Mouse (Mus musculus) MEL (cell line): ENCODE measurements at regions not wholly inside any gene's neighbourhood (a gene's known extent, or its start where the extent isn't known, plus 50 kb on each side); places are given as distances from the start of the nearest gene placed in this dataset.

Source experiments
- DNase-seq: peaks from one replicate; pipeline ENCODE4 v3.0.0; 2011; ENCODE audit warnings: low read depth, low spot score
- H3K27ac ChIP-seq: 2 replicates; pipeline ENCODE4 v1.5.1; 2012; ENCODE audit warnings: low read depth, mild to moderate bottlenecking, control low read depth, low read length, moderate library complexity; ENCODE audit not compliant: control insufficient read depth
- H3K27me3 ChIP-seq, 2 experiments: fragments of 150-350 bp in 1 of 2; sonication (generic) in 1 of 2; 2 replicates each; pipeline ENCODE4 v1.6.1; 2012; ENCODE audit warnings: low read length in 2 of 2, mild to moderate bottlenecking in 2 of 2, improper control_type of control experiment in 1 of 2, moderate library complexity in 1 of 2; ENCODE audit not compliant: insufficient read depth in 2 of 2, control insufficient read depth in 1 of 2
- H3K36me3 ChIP-seq, 2 experiments: 2 replicates each; pipeline ENCODE4 v1.6.1; 2012 to 2014; ENCODE audit warnings: low read length in 2 of 2, improper control_type of control experiment in 1 of 2, inconsistent platforms in 1 of 2, mild to moderate bottlenecking in 1 of 2; ENCODE audit not compliant: insufficient read depth in 2 of 2, control insufficient read depth in 1 of 2
- H3K4me1 ChIP-seq, 2 experiments: fragments of 150-350 bp in 1 of 2; sonication (generic) in 1 of 2; 2 replicates each; pipeline ENCODE4 v1.6.1; 2012; ENCODE audit warnings: low read length in 2 of 2, improper control_type of control experiment in 1 of 2, mild to moderate bottlenecking in 1 of 2; ENCODE audit not compliant: insufficient read depth in 2 of 2, control insufficient read depth in 1 of 2
- H3K4me3 ChIP-seq, 2 experiments: fragments of 150-350 bp in 1 of 2; sonication (generic) in 1 of 2; 2 replicates each; pipeline ENCODE4 v1.5.1; 2012; ENCODE audit warnings: low read depth in 2 of 2, low read length in 2 of 2, mild to moderate bottlenecking in 2 of 2, moderate library complexity in 2 of 2, control low read depth in 1 of 2, improper control_type of control experiment in 1 of 2; ENCODE audit not compliant: control insufficient read depth in 1 of 2, insufficient read depth in 1 of 2
- H3K79me2 ChIP-seq: 2 replicates; pipeline ENCODE4 v1.6.1; 2012; ENCODE audit warnings: mild to moderate bottlenecking, low read length, moderate library complexity; ENCODE audit not compliant: control insufficient read depth, poor library complexity, insufficient read depth
- H3K9ac ChIP-seq: 2 replicates; pipeline ENCODE4 v1.6.1; 2012; ENCODE audit warnings: low read depth, mild to moderate bottlenecking, control low read depth, low read length, moderate library complexity; ENCODE audit not compliant: control insufficient read depth, poor library complexity, severe bottlenecking
- H3K9me3 ChIP-seq: fragments of 150-350 bp; sonication (generic); replicated peaks from 2 replicates; pipeline ENCODE4 v1.6.1; 2012; ENCODE audit warnings: mild to moderate bottlenecking, low read length, improper control_type of control experiment, moderate library complexity; ENCODE audit not compliant: insufficient read depth
- CHD1 ChIP-seq: IDR thresholded peaks from 2 replicates; pipeline ENCODE4 v1.6.1; 2012; ENCODE audit warnings: low read depth, mild to moderate bottlenecking, inconsistent platforms, low read length, improper control_type of control experiment
- CHD2 ChIP-seq: IDR thresholded peaks from 2 replicates; pipeline ENCODE4 v1.6.1; 2011; ENCODE audit warnings: low read length, improper control_type of control experiment
- CTCF ChIP-seq, 3 experiments: IDR thresholded peaks in 2 of 3; conservative IDR thresholded peaks in 1 of 3; 2 replicates each; pipeline ENCODE4 v1.5.1; 2011 to 2012; ENCODE audit warnings: low read length in 3 of 3, low read depth in 2 of 3, mild to moderate bottlenecking in 2 of 3, improper control_type of control experiment in 1 of 3, inconsistent platforms in 1 of 3, mixed read lengths in 1 of 3, moderate library complexity in 1 of 3; ENCODE audit not compliant: control insufficient read depth in 1 of 3, insufficient read depth in 1 of 3, poor library complexity in 1 of 3, severe bottlenecking in 1 of 3
- ELF1 ChIP-seq: IDR thresholded peaks from 2 replicates; pipeline ENCODE4 v1.6.1; 2014; ENCODE audit warnings: low read depth, mild to moderate bottlenecking, inconsistent platforms, low read length, improper control_type of control experiment, moderate library complexity
- ETS1 ChIP-seq: IDR thresholded peaks from 2 replicates; pipeline ENCODE4 v1.6.1; 2012; ENCODE audit warnings: low read depth, mild to moderate bottlenecking, inconsistent platforms, low read length, improper control_type of control experiment, moderate library complexity
- GATA1 ChIP-seq: IDR thresholded peaks from 2 replicates; pipeline ENCODE4 v1.6.1; 2011; ENCODE audit warnings: low read depth, low read length, improper control_type of control experiment
- HCFC1 ChIP-seq: IDR thresholded peaks from 2 replicates; pipeline ENCODE4 v1.6.1; 2012; ENCODE audit warnings: low read depth, mild to moderate bottlenecking, inconsistent platforms, low read length, improper control_type of control experiment, moderate library complexity
- KAT2A ChIP-seq: conservative IDR thresholded peaks from 2 replicates; pipeline ENCODE4 v1.6.1; 2012; ENCODE audit warnings: low read depth, low read length, improper control_type of control experiment, inconsistent platforms
- MAFK ChIP-seq: IDR thresholded peaks from 2 replicates; pipeline ENCODE4 v1.6.1; 2011; ENCODE audit warnings: low read depth, mild to moderate bottlenecking, low read length, improper control_type of control experiment, borderline replicate concordance
- MAX ChIP-seq: IDR thresholded peaks from 2 replicates; pipeline ENCODE4 v1.6.1; 2011; ENCODE audit warnings: low read length, improper control_type of control experiment
- MYB ChIP-seq: IDR thresholded peaks from 2 replicates; pipeline ENCODE4 v1.6.1; 2011; ENCODE audit warnings: mild to moderate bottlenecking, low read depth, low read length, improper control_type of control experiment
- POLR2A ChIP-seq, 2 experiments: IDR thresholded peaks; 2 replicates each; pipeline ENCODE4 v1.6.1; 2011 to 2012; ENCODE audit warnings: low read length in 2 of 2, mild to moderate bottlenecking in 2 of 2, control low read depth in 1 of 2, improper control_type of control experiment in 1 of 2, low read depth in 1 of 2, moderate library complexity in 1 of 2; ENCODE audit not compliant: control insufficient read depth in 1 of 2, insufficient read depth in 1 of 2, poor library complexity in 1 of 2
- POLR2AphosphoS2 ChIP-seq: IDR thresholded peaks from 2 replicates; pipeline ENCODE4 v1.6.1; 2011; ENCODE audit warnings: low read length, improper control_type of control experiment
- POLR2AphosphoS5 ChIP-seq: IDR thresholded peaks from 2 replicates; pipeline ENCODE4 v1.6.1; 2012; ENCODE audit warnings: low read depth, borderline replicate concordance, mild to moderate bottlenecking, inconsistent platforms, low read length, moderate library complexity, mixed read lengths
- RAD21 ChIP-seq: IDR thresholded peaks from 2 replicates; pipeline ENCODE4 v1.6.1; 2011; ENCODE audit warnings: mild to moderate bottlenecking, low read depth, low read length, improper control_type of control experiment
- SMC3 ChIP-seq: IDR thresholded peaks from 2 replicates; pipeline ENCODE4 v1.6.1; 2011; ENCODE audit warnings: low read depth, low read length, improper control_type of control experiment
- TBP ChIP-seq: IDR thresholded peaks from 2 replicates; pipeline ENCODE4 v1.8.0; 2011; ENCODE audit warnings: low read depth, low read length, improper control_type of control experiment
- TCF12 ChIP-seq: IDR thresholded peaks from 2 replicates; pipeline ENCODE4 v1.6.1; 2014; ENCODE audit warnings: low read depth, mild to moderate bottlenecking, inconsistent platforms, low read length, improper control_type of control experiment, moderate library complexity
- UBTF ChIP-seq: IDR thresholded peaks from 2 replicates; pipeline ENCODE4 v1.6.1; 2012; ENCODE audit warnings: low read depth, mild to moderate bottlenecking, inconsistent platforms, low read length, improper control_type of control experiment, moderate library complexity, borderline replicate concordance; ENCODE audit not compliant: insufficient read depth
- USF1 ChIP-seq: IDR thresholded peaks from 2 replicates; pipeline ENCODE4 v1.6.1; 2014; ENCODE audit warnings: low read depth, mild to moderate bottlenecking, inconsistent platforms, low read length, improper control_type of control experiment, moderate library complexity
- USF2 ChIP-seq, 2 experiments: IDR thresholded peaks; 2 replicates each; pipeline ENCODE4 v1.6.1; 2011 to 2012; ENCODE audit warnings: improper control_type of control experiment in 2 of 2, low read length in 2 of 2, borderline replicate concordance in 1 of 2, inconsistent platforms in 1 of 2, low read depth in 1 of 2, mild to moderate bottlenecking in 1 of 2; ENCODE audit not compliant: insufficient read depth in 1 of 2
- ZC3H11A ChIP-seq: IDR thresholded peaks from 2 replicates; pipeline ENCODE4 v1.6.1; 2012; ENCODE audit warnings: low read depth, mild to moderate bottlenecking, inconsistent platforms, low read length, improper control_type of control experiment

DNA sequence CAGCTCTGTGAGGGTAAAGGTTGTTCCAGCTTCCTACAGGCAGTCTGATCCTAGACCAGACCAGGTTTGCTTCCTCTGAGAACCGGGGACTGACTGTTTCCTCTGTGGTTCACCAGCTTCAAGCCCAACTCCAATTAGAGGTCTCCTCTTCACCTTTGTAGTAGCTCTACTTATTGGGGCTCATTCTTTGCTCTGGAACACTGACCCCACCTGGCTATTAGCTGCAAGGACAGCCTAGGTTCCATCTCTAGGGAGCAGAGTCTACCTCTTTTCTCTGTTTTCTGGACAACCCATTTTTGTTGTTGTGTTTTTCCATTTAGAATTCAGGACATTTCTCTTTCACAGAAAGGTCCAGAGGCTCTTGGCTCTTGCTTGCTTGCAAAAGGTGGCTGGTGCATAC is 129.3 kb upstream of the Podxl start:
- Histone ChIP-seq H3K9ac (no peak overlapping the region), H3K79me2 (no peaks in the 10 kb centered on the region), H3K27ac (no peak overlapping the region), H3K4me3 (no peak overlapping the region), H3K36me3 (no peaks in the 10 kb centered on the region), H3K9me3 (no peaks in the 10 kb centered on the region), H3K27me3 (peaks cover 0 to 3% of the 10 kb centered on the region in 2 experiments; a peak in 2 of 4 replicates), H3K4me1 (no peaks in the 10 kb centered on the region)
- peak; percentile 36 for DNase-seq
- peak; percentile 76 for TF ChIP-seq SMC3
- no peak for TF ChIP-seq KAT2A
- no peak for TF ChIP-seq CHD1
- peak; percentile 50 to 68 (median 66) for TF ChIP-seq CTCF (IDR thresholded peaks at IDR 0.05 in 2 of 3, conservative IDR thresholded peaks at IDR 0.05 in 1 of 3; ENCODE audit: control insufficient read depth in 1 of 3, insufficient read depth in 1 of 3, low read depth in 2 of 3, low read length in 3 of 3, poor library complexity in 1 of 3, severe bottlenecking in 1 of 3)
- TF ChIP-seq MAX = no peak
- TF ChIP-seq TBP = no peak
- TF ChIP-seq HCFC1 = no peak
- TF ChIP-seq UBTF = no peak
- no peak for TF ChIP-seq MYB
- TF ChIP-seq ETS1 = no peak
- peak; percentile 37 for TF ChIP-seq RAD21
- no peak for TF ChIP-seq GATA1
- TF ChIP-seq USF2 (IDR thresholded peaks at IDR 0.05; ENCODE audit: borderline replicate concordance in 1 of 2, insufficient read depth in 1 of 2, low read depth in 1 of 2, low read length in 2 of 2) = no peak
- TF ChIP-seq POLR2A (IDR thresholded peaks at IDR 0.05; ENCODE audit: control insufficient read depth in 1 of 2, insufficient read depth in 1 of 2, low read depth in 1 of 2, low read length in 2 of 2, poor library complexity in 1 of 2) = no peak

DNA sequence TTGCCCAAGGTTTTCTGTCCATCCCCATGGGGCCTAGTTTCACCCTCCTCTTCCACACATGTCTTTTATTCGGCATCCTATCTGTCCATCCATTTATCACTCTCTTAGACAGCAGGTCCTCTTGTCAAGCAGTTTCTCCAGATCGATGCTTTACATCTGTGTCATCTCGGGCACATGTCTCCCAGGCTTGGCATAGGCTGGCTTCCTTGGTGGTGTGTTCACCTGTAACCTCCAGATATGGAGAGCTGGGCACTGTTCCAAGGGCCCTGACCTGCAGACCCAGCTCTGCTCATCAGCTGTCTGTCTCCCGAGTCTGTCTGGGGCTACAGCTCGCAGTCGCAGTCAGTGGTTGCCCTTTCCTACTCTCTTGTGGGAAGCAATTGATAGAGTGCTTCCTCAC is 128.2 kb upstream of the Podxl start:
- Histone ChIP-seq H3K9ac (no peak overlapping the region), H3K4me3 (no peak overlapping the region), H3K79me2 (no peaks in the 10 kb centered on the region), H3K9me3 (no peaks in the 10 kb centered on the region), H3K27me3 (peaks cover 0 to 3% of the 10 kb centered on the region in 2 experiments; a peak in 2 of 4 replicates)
- TF ChIP-seq POLR2AphosphoS5 = no peak
- TF ChIP-seq TCF12 = no peak
- TF ChIP-seq ZC3H11A = no peak
- no peak for TF ChIP-seq ELF1
- TF ChIP-seq CHD2 = no peak
- no peak for TF ChIP-seq USF1
- TF ChIP-seq POLR2AphosphoS2 = no peak
- TF ChIP-seq MYB = no peak
- TF ChIP-seq RAD21 = no peak
- no peak for TF ChIP-seq MAX
- TF ChIP-seq MAFK = no peak
- TF ChIP-seq GATA1 = no peak
- TF ChIP-seq, all 39 proteins: peak for 0
- no peak overlapping the region for H3K27ac ChIP-seq
- no peaks in the 10 kb centered on the region for H3K4me1 ChIP-seq
- no peaks in the 10 kb centered on the region for H3K36me3 ChIP-seq
- no peak for DNase-seq
